Mouse (Mus musculus) midbrain, embryonic 16.5 days (tissue): Measurements from ENCODE around the gene Spats1. TPM values are rescaled to one million over a fixed set of nuclear protein-coding genes. Genes with fewer than 3 reads are reported as not detected.
"Not testable (repeated sequence)": the region's sequence is repeated elsewhere in the genome, so short reads cannot be mapped to it uniquely, and the experiment has no call there.

Source experiments
- ATAC-seq: fragments of 200-750 bp; cut with Nextera tagmentation; 2 replicates; pipeline ENCODE4 v1.8.0; 2017; ENCODE audit warnings: moderate TSS enrichment
- H3K27ac ChIP-seq: fragments of 300-500 bp; sonication (generic); 2 replicates; pipeline ENCODE4 v1.5.1; 2014; ENCODE audit warnings: mild to moderate bottlenecking, low read length, mixed read lengths
- H3K27me3 ChIP-seq: fragments of 300-500 bp; sonication (generic); 2 replicates; pipeline ENCODE4 v1.6.1; 2014; ENCODE audit warnings: low read depth, low read length, mixed read lengths; ENCODE audit not compliant: control insufficient read depth, insufficient read depth
- H3K36me3 ChIP-seq: fragments of 300-500 bp; sonication (generic); 2 replicates; pipeline ENCODE4 v1.6.1; 2014; ENCODE audit warnings: mild to moderate bottlenecking, low read length, moderate library complexity, mixed read lengths; ENCODE audit not compliant: control insufficient read depth, insufficient read depth
- H3K4me1 ChIP-seq: fragments of 300-500 bp; sonication (generic); 2 replicates; pipeline ENCODE4 v1.6.1; 2014; ENCODE audit warnings: mild to moderate bottlenecking, low read length, mixed read lengths; ENCODE audit not compliant: control insufficient read depth, insufficient read depth
- H3K4me2 ChIP-seq: fragments of 300-500 bp; sonication (generic); 2 replicates; pipeline ENCODE4 v1.6.1; 2014; ENCODE audit warnings: mild to moderate bottlenecking, low read length, mixed read lengths
- H3K4me3 ChIP-seq: fragments of 300-500 bp; sonication (generic); 2 replicates; pipeline ENCODE4 v1.5.1; 2014; ENCODE audit warnings: low read depth, mild to moderate bottlenecking, low read length, moderate library complexity, mixed read lengths
- H3K9ac ChIP-seq: fragments of 300-500 bp; sonication (generic); 2 replicates; pipeline ENCODE4 v1.6.1; 2014; ENCODE audit warnings: low read depth, low read length, mixed read lengths
- H3K9me3 ChIP-seq: fragments of 300-500 bp; sonication (generic); replicated peaks from 2 replicates; pipeline ENCODE4 v1.6.1; 2014; ENCODE audit warnings: mild to moderate bottlenecking, low read length, mixed read lengths; ENCODE audit not compliant: control insufficient read depth, poor library complexity, severe bottlenecking
- WGBS: fragments of 180-500 bp; shearing (Covaris S2); extraction: QIAGEN DNeasy Blood & Tissue Kit; methylation state at CpG from one replicate; pipeline ENCODE4 v1.1.7; 2014; 5-methylcytosine and 5-hydroxymethylcytosine counted together
- polyA plus RNA-seq: library from polyadenylated mRNA; unstranded; fragments of >200 nt; fragmentation: Nextera tagmentation; extraction: Ambion mirVana; gene quantifications from 2 replicates; pipeline ENCODE4 v1.2.1, GENCODE M21; 2015

Gene Spats1
- polyA plus RNA-seq, 1 experiment from 2014 or later: 3.1 TPM

GRCm38 (mm10) chr17:45445923-45446322 lies 29.3 kb downstream of the Spats1 start:
- no peak overlapping the region for H3K27ac ChIP-seq
- no peak overlapping the region for H3K9ac ChIP-seq
- H3K36me3 ChIP-seq: no peaks in the 10 kb centered on the region; the same call in 1 of the 2 replicates
- no peak overlapping the region for H3K4me3 ChIP-seq
- no peaks in the 10 kb centered on the region for H3K9me3 ChIP-seq
- 87% methylated on average over 4 of the region's 4 CpGs for WGBS
- H3K27me3 ChIP-seq: no peaks in the 10 kb centered on the region
- H3K4me1 ChIP-seq: no peaks in the 10 kb centered on the region
- ATAC-seq: no peak
- H3K4me2 ChIP-seq: no peak overlapping the region

GRCm38 (mm10) chr17:45434262-45434590 lies 41.0 kb downstream of the Spats1 start:
- H3K4me2 ChIP-seq: peak overlapping the region; percentile 70

GRCm38 (mm10) chr17:45433419-45434261 lies 41.6 kb downstream of the Spats1 start, which contains the start of gene Cdc5l:
Gene Cdc5l (minus strand): TSS chr17:45433737.
- H3K9ac ChIP-seq: peak within 1 kb of the TSS; percentile 87
- H3K36me3 ChIP-seq: no peaks in the 10 kb centered on the region
- peaks cover 25% of the 10 kb centered on the region for H3K4me1 ChIP-seq
- under 1% methylated on average over 73 of the region's 73 CpGs for WGBS
- no peaks in the 10 kb centered on the region for H3K27me3 ChIP-seq
- H3K27ac ChIP-seq: peak within 1 kb of the TSS; percentile 93
- peak; percentile 99 for ATAC-seq
- H3K9me3 ChIP-seq: no peaks in the 10 kb centered on the region
- peak within 1 kb of the TSS; percentile 96 for H3K4me2 ChIP-seq
- peak within 1 kb of the TSS; percentile 95 for H3K4me3 ChIP-seq

More at GRCm38 (mm10) chr17:45434262-45434590, 41.0 kb downstream of the Spats1 start:
- Histone ChIP-seq H3K4me3 (peak overlapping the region; percentile 95), H3K4me1 (peaks cover 25% of the 10 kb centered on the region), H3K27me3 (no peaks in the 10 kb centered on the region), H3K36me3 (no peaks in the 10 kb centered on the region), H3K27ac (peak overlapping the region; percentile 93), H3K9ac (peak overlapping the region; percentile 64), H3K9me3 (no peaks in the 10 kb centered on the region)
- ATAC-seq: no peak
- WGBS: 9% methylated on average over 12 of the region's 12 CpGs

- H3K9me3 ChIP-seq: no peaks in the 10 kb centered on the region
- WGBS: 2% methylated on average over 62 of the region's 62 CpGs
- peak overlapping the region; percentile 95 for H3K4me3 ChIP-seq
- H3K4me2 ChIP-seq: peak overlapping the region; percentile 96
- no peaks in the 10 kb centered on the region for H3K27me3 ChIP-seq
- no peaks in the 10 kb centered on the region for H3K36me3 ChIP-seq
- H3K4me1 ChIP-seq: peaks cover 25% of the 10 kb centered on the region
- peak; percentile 84 for ATAC-seq
- peak overlapping the region; percentile 87 for H3K9ac ChIP-seq
- peak overlapping the region; percentile 93 for H3K27ac ChIP-seq
These were observed 42.4 kb downstream of the Spats1 start for GRCm38 (mm10) chr17:45432706-45433398.

- Histone ChIP-seq H3K36me3 (0 out of 2 replicates have a peak, but pooled peaks cover 5% of the 10 kb centered on the region), H3K4me1 (peaks cover 25% of the 10 kb centered on the region), H3K4me3 (peak overlapping the region; percentile 95), H3K27ac (no peak overlapping the region), H3K9ac (peak overlapping the region; percentile 87; the same call in 1 of the 2 replicates), H3K9me3 (no peaks in the 10 kb centered on the region), H3K4me2 (peak overlapping the region; percentile 96), H3K27me3 (no peaks in the 10 kb centered on the region)
- ATAC-seq: no peak
- WGBS: 81% methylated on average over 3 of the region's 3 CpGs
These were observed 43.2 kb downstream of the Spats1 start for GRCm38 (mm10) chr17:45432007-45432406.

- ATAC-seq: no peak
- WGBS: 85% methylated on average over 2 of the region's 2 CpGs
- Histone ChIP-seq H3K9me3 (no peaks in the 10 kb centered on the region), H3K4me3 (no peak overlapping the region), H3K27me3 (no peaks in the 10 kb centered on the region), H3K36me3 (peaks cover 25% of the 10 kb centered on the region), H3K9ac (no peak overlapping the region), H3K4me1 (no peaks in the 10 kb centered on the region), H3K4me2 (no peak overlapping the region), H3K27ac (no peak overlapping the region)
These were observed 57.8 kb downstream of the Spats1 start for GRCm38 (mm10) chr17:45417387-45417786.

- not testable (repeated sequence) for ATAC-seq, H3K4me2 ChIP-seq, H3K27me3 ChIP-seq, H3K9ac ChIP-seq, H3K27ac ChIP-seq, H3K4me3 ChIP-seq, H3K4me1 ChIP-seq, H3K9me3 ChIP-seq
- 92% methylated on average over 2 of the region's 2 CpGs for WGBS
- peaks cover 41% of the 10 kb centered on the region for H3K36me3 ChIP-seq
These were observed 63.6 kb downstream of the Spats1 start for GRCm38 (mm10) chr17:45411617-45412016.

GRCm38 (mm10) chr17:45408719-45409118 lies 66.5 kb downstream of the Spats1 start:
- peaks cover 40% of the 10 kb centered on the region for H3K36me3 ChIP-seq
- ATAC-seq: no peak

GRCm38 (mm10) chr17:45406281-45406680 lies 68.9 kb downstream of the Spats1 start:
- no peaks in the 10 kb centered on the region for H3K27me3 ChIP-seq
- H3K9ac ChIP-seq: no peak overlapping the region
- no peak overlapping the region for H3K4me2 ChIP-seq
- no peaks in the 10 kb centered on the region for H3K9me3 ChIP-seq
- no peak for ATAC-seq
- H3K27ac ChIP-seq: no peak overlapping the region
- no peak overlapping the region for H3K4me3 ChIP-seq
- WGBS: 94% methylated on average over 10 of the region's 10 CpGs
- peaks cover 5% of the 10 kb centered on the region for H3K4me1 ChIP-seq
- H3K36me3 ChIP-seq: peaks cover 28% of the 10 kb centered on the region

More at GRCm38 (mm10) chr17:45408719-45409118, 66.5 kb downstream of the Spats1 start:
- H3K9ac ChIP-seq: no peak overlapping the region
- no peaks in the 10 kb centered on the region for H3K4me1 ChIP-seq
- no peaks in the 10 kb centered on the region for H3K9me3 ChIP-seq
- no peak overlapping the region for H3K4me3 ChIP-seq
- H3K4me2 ChIP-seq: no peak overlapping the region
- no peaks in the 10 kb centered on the region for H3K27me3 ChIP-seq
- 95% methylated on average over 2 of the region's 2 CpGs for WGBS
- H3K27ac ChIP-seq: no peak overlapping the region
